Mouse (Mus musculus): Measurements from ENCODE around the gene Fah.

Gene Fah

GRCm38 (mm10) chr7:84606293-84606749, at the start of gene Fah:
Gene Fah (minus strand): TSS chr7:84606722.
- peak; percentile 55 for DNase-seq

GRCm38 (mm10) chr7:84652740-84653139, 46.2 kb upstream of the Fah start:
- no peak for DNase-seq

DNA sequence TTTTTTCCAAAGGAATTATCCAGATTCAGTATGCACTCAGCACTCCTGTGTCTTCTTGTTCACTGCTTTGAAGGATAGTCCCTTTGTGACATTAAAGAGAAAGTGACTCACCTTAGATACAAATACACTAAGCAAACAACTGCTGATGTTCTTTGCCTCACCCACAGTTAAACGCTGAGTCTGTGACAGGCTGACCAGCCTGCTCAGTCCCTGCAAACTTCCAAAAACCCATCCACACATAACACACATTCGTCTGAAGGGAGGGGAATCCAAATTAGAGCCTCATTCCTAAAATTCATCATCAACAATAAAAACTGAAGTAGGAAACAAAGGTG, 45.4 kb upstream of the Fah start:
- no peak for DNase-seq

DNA sequence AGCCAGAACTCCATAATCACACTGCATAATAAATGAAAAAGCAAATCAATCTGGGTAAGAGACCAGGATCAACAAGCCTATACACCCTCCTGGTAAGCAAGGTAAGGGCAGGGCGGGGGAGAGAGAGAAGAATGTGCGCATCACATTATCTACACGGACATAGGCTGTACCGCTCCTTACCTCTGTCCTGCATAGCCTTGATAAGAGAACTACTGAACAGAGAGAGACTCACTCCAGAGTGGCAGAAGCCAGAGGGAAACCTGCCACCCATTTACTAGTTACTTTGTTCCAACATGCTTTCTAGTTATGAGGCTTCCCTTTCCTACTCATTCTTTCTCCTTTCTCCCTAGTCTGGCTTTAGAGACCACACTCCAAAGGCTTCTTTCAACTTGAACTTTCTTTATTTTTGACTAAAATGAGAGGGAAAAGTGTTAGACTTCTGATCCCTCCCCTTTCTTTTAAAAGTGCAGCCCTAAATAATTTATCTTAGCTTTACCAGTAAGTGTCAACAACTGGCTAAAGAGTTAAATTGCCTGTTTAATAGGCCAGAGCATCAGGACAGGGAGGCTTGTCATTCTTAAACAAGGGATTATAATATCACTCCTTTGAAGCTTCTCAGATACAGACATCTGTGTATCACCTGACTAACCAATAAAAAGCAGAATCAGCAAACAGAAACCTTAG, 44.9 kb upstream of the Fah start:
- DNase-seq: no peak

DNA sequence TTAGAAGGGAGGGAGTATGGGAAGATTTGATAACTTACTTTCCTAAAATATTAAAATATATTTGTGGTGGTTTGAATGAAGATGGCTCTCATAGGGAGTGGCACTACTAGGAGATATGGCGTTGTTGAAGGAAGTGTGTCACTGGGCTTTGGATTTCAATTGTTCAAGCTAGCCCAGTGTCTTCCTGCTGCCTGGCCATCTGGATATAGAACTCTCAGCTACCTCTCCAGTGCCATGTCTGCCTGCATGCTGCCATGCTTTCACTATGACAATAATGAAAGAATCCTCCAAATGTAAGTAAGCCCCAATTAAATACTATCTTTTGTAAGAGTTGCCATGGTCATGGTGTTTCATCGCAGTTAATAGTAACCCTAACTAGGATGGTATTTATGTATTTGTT, 42.5 kb upstream of the Fah start:
- DNase-seq: no peak

- DNase-seq: no peak
Measured at GRCm38 (mm10) chr7:84646256-84646655, 39.7 kb upstream of the Fah start.

DNA sequence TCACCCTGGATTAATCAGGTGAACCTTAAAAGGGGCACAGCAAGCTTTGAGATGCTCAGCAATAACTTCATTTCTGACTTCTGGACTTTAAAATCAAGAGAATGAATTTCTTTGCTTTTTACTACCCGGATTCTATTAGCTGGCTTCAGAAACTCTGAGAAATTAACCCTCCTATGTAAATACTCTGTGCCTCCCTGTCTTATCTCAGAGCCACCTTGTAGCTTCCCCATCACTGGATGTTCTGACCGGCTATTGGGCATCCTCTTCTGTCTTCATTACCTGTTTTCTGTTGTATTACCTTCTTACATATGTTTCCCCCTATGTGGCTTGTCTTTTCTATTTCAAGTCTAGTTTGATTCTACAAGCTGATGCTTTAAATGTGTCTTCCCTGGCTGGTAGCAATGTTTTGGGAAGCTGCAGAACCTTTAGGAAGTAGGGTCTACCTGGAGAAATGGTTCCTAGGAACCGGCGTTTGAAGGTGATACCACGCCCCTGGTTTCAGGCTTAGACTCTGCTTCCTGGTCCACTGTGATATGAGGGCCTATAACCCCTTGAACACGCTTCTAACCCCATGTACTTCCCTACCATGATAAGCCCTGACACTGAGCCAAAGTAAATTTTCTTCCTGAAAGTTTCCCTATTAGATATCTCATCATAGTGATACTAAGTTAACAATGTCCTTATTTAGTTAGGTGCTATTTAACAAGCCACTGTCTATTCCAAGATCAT, 36.9 kb upstream of the Fah start:
- no peak for DNase-seq

GRCm38 (mm10) chr7:84642159-84642928, 35.8 kb upstream of the Fah start:
- DNase-seq: no peak

DNA sequence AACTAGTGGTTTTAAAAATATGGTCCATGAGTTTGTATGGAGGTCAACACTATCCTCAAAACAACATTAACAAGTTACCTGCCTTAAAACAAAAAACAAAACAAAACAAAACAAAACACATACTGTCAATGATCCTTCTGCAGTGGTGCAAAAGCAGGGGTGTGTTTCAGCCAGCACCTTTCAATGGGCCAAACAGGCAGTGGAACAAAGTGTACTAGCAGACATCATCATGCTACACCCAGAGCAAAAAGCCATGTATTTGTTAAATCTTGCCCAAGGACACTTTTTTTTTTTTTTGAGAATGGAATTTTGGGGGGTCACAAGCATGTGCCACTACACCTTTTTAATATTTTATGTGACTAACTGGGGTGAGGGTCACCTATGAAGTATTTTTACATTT, 30.4 kb upstream of the Fah start:
- no peak for DNase-seq

GRCm38 (mm10) chr7:84631878-84632277, 25.4 kb upstream of the Fah start:
- DNase-seq: no peak

- DNase-seq: no peak
Measured at GRCm38 (mm10) chr7:84623718-84624117, 17.2 kb upstream of the Fah start.

DNA sequence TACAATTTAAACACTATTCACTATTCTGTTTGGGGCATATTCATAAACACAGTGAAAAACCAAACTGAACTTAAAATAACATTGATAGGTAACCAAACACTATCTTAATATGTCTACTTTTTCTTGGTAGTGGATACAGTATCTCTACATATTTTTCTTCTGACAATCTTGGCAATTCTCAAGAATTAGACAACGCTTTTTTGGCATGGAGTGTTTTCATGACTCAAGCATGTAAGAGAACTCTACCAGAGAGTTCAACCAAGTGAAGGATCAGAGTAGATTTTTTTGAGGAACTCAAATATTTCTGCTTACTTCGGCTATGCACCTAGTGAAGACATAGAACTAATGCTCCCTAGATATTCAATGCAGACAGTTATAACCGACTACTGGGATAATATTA, 14.4 kb upstream of the Fah start:
- DNase-seq: no peak

- DNase-seq: no peak
Measured at GRCm38 (mm10) chr7:84618951-84619350, 12.4 kb upstream of the Fah start.

- DNase-seq: no peak
Measured at GRCm38 (mm10) chr7:84612445-84612844, 5.9 kb upstream of the Fah start.

DNA sequence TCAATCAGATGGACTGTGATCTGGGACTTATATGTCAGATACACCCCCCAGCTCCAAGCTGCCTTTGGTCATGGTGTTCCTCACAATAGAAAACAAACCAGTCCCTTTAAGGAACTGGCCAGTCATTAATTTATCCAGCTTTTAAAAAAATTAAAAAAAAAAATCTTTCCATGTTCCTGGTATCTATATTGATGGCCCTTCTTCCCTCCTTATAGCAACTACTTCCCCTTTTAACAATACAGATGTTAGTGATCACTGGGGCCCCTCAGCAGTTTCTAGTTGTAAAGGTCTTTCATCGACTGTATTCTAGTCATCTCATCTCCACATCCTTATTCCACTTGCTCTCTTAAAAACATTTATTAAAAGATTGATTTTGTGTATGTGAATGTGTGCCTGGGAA, 5.1 kb upstream of the Fah start:
- no peak for DNase-seq

- peak; percentile 88 for DNase-seq
Measured at GRCm38 (mm10) chr7:84605704-84606292, 724 bp downstream of the Fah start.

DNA sequence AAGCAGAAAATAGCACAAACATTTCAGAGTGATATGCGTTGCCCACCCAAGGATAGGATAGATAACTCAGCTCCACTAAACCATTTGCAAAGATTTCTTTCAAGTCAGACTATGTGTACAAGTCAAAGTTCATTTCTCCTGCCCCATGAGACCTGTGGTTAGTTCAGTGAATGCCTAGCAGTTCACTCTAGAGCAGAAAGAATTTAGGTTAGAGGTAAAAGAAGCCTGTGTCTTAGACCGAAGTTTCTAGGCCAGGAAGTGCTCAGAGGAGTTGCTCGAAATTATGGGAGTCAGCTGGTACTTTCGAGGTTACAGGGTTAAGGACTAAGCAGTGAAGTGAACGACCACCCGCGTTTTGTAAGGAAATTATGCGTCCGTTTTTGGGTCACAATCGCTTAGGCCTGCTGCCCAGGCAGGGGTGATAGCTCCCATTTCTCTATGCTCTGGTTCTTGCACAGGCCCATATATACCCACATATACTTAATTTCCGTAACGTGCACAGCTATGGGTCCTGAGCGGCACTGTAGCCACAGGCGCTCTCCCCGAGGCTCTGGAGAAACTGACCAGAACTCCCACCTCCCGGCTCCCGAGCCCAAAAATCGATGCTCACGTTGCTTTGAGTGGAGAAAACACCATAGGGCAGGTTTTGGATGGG, 1.4 kb downstream of the Fah start:
- no peak for DNase-seq

- DNase-seq: no peak
Measured at GRCm38 (mm10) chr7:84604501-84604900, 2.0 kb downstream of the Fah start.

GRCm38 (mm10) chr7:84601331-84601730, 5.2 kb downstream of the Fah start:
- no peak for DNase-seq

- no peak for DNase-seq
Measured at GRCm38 (mm10) chr7:84600631-84601030, 5.9 kb downstream of the Fah start.

- no peak for DNase-seq
Measured at GRCm38 (mm10) chr7:84596633-84597032, 9.9 kb downstream of the Fah start.

DNA sequence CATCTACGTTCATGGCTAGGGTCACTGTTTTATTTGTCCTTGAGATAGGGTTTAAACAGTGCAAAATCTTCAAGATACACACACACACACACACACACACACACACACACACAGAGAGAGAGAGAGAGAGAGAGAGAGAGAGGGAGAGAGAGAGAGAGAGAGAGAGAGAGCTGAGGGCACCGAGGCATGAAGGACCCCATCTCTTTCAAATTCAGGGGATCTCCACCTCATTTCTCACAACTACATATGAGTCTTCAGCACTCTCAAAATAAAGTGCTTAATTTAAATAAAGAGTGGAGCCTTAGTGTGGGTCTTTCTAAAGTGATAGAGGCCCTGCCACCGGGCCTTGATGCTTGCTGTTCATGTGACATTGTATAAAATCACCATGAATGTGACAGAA, 10.5 kb downstream of the Fah start:
- DNase-seq: no peak

DNA sequence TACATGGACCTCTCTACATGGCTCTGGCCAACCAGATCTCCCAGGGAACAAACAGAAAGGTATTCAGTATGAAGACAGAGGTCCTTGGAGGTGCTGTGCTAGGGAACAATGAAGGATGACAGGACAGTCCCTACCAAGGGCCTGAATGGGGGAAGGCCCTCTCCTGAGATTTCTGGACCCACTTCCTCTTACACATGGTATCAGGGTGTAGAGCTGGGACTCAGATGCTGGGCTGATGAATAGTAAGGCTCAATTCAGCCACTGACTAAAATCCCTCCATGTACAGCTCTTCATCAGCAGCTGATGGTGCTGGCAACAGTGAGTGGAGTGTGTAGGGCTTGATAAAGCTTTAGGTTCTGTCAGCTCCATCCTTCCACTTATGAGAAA, 11.6 kb downstream of the Fah start:
- DNase-seq: no peak

All from right cerebral cortex, adult 18-20 months (tissue).